Comparison of ENCODE assay signal across 8 mouse cellular contexts in genomic region chr6:120362774-120363687, GRCm38 (mm10). TPM values are rescaled to one million over a fixed set of nuclear protein-coding genes. Genes with fewer than 3 reads are reported as not detected.
A peak's percentile ranks its signal among the peaks of the same experiment; 100 is the strongest.
DNase-seq lines count a peak whose midpoint lies in the region; ATAC-seq and TF ChIP-seq lines count a peak whose summit lies in the region.

No protein-coding gene starts in this region.

- TF ChIP-seq CTCF in heart, postnatal 0 days (IDR thresholded peaks at IDR 0.05; ENCODE audit: low read depth), result no peak

- peak; percentile 11 for DNase-seq in heart, postnatal 0 days (ENCODE audit: low spot score)
- DNase-seq in heart, adult 8-10 months (ENCODE audit: low spot score), result no peak
- DNase-seq in MEL-GATA-1-ER (ENCODE audit: extremely low read depth, low read depth), result peak; percentile 11
- peak; percentile 16 for DNase-seq in hindbrain, embryonic 11.5 days (ENCODE audit: low spot score)
- no peak for DNase-seq in urinary bladder, adult 18-20 months (ENCODE audit: low spot score in 2 of 2)
- no peak for DNase-seq in layer of hippocampus, adult 9-10 months (ENCODE audit: low spot score)
- DNase-seq in frontal cortex, postnatal 10 days (ENCODE audit: low spot score in 2 of 2), result no peak

- H3K9ac ChIP-seq in heart, postnatal 0 days (replicated peaks; ENCODE audit: low read depth, low read length), result peak overlapping the region; percentile 91
- H3K9ac ChIP-seq in hindbrain, embryonic 11.5 days (ENCODE audit: low read depth, low read length), result peak overlapping the region; percentile 74

- peaks cover 10% of the 10 kb centered on the region for H3K36me3 ChIP-seq in heart, postnatal 0 days (replicated peaks; ENCODE audit: control insufficient read depth, insufficient read depth, low read length)
- peaks cover 2% of the 10 kb centered on the region; the same call in 1 of the 2 replicates for H3K36me3 ChIP-seq in hindbrain, embryonic 11.5 days (ENCODE audit: control insufficient read depth, insufficient read depth, low read length)

- peak overlapping the region; percentile 85 for H3K4me2 ChIP-seq in heart, postnatal 0 days (ENCODE audit: low read depth, low read length)
- peak overlapping the region; percentile 74 for H3K4me2 ChIP-seq in hindbrain, embryonic 11.5 days (replicated peaks; ENCODE audit: low read depth, low read length)

- no peaks in the 10 kb centered on the region for H3K27me3 ChIP-seq in heart, postnatal 0 days (ENCODE audit: control insufficient read depth, insufficient read depth, low read length)
- no peaks in the 10 kb centered on the region for H3K27me3 ChIP-seq in hindbrain, embryonic 11.5 days (ENCODE audit: control insufficient read depth, insufficient read depth, low read length)

- H3K27ac ChIP-seq in heart, postnatal 0 days (ENCODE audit: low read depth), result peak overlapping the region; percentile 95
- peak overlapping the region; percentile 82 for H3K27ac ChIP-seq in hindbrain, embryonic 11.5 days (ENCODE audit: low read depth, low read length)

- ATAC-seq in heart, postnatal 0 days (ENCODE audit: insufficient read depth, low read depth), result peak; percentile 3
- ATAC-seq in hindbrain, embryonic 11.5 days (ENCODE audit: low FRiP score), result no peak
- peak; percentile 4 for ATAC-seq in megakaryocyte progenitor cell, adult 5-6 weeks (replicated peaks; ENCODE audit: poor library complexity)

- WGBS in heart, postnatal 0 days, result 20% methylated on average over 15 of the region's 15 CpGs
- 28% methylated on average over 15 of the region's 15 CpGs for WGBS in hindbrain, embryonic 11.5 days

- H3K9me3 ChIP-seq in heart, postnatal 0 days (replicated peaks; ENCODE audit: control insufficient read depth, low read length), result no peaks in the 10 kb centered on the region
- no peaks in the 10 kb centered on the region for H3K9me3 ChIP-seq in hindbrain, embryonic 11.5 days (ENCODE audit: control insufficient read depth, low read length)

- H3K4me3 ChIP-seq in heart, postnatal 0 days (ENCODE audit: low read depth, low read length), result peak overlapping the region; percentile 82
- H3K4me3 ChIP-seq in hindbrain, embryonic 11.5 days (ENCODE audit: low read depth, low read length), result peak overlapping the region; percentile 99

- peaks cover 13% of the 10 kb centered on the region; the same call in 1 of the 2 replicates for H3K4me1 ChIP-seq in heart, postnatal 0 days (ENCODE audit: control insufficient read depth, insufficient read depth)
- 0 out of 2 replicates have a peak, but pooled peaks cover 4% of the 10 kb centered on the region for H3K4me1 ChIP-seq in hindbrain, embryonic 11.5 days (replicated peaks; ENCODE audit: control insufficient read depth, insufficient read depth, low read length)

- no peak for TF ChIP-seq EP300 in heart, postnatal 0 days (IDR thresholded peaks at IDR 0.05; ENCODE audit: low read depth)

RNA-seq across cellular contexts. Expression of gene Kdm5a, which starts 0.9 kb away (rescaled TPM):
- 16.3 and 34.6 TPM in 2 replicates for total RNA-seq in heart, postnatal 0 days (2014; rRNA removed; ENCODE audit: low replicate concordance)
- 21.5 and 22.6 TPM in 2 replicates for polyA plus RNA-seq in heart, postnatal 0 days (2015; fragmentation: Nextera tagmentation; extraction: Ambion mirVana)
- 10 to 100 TPM; 24.9 to 31.2 (median 30.9) TPM for total RNA-seq in heart, adult 8-10 months (2022)
- 57.4 and 63.1 TPM in 2 replicates for polyA plus RNA-seq in hindbrain, embryonic 11.5 days (2014; fragmentation: Nextera tagmentation; extraction: Ambion mirVana)
- total RNA-seq in megakaryocyte progenitor cell, adult 5-6 weeks (2015), result 30.6 and 31.0 TPM in 2 replicates
- total RNA-seq in megakaryocyte progenitor cell, adult 5-6 weeks (2017), result 68.8 and 117 TPM in 2 replicates

RNA-seq across cellular contexts. Expression of gene Ccdc77, which starts 1.1 kb away (rescaled TPM):
- total RNA-seq in heart, postnatal 0 days (2014; rRNA removed; ENCODE audit: low replicate concordance), result 4.8 and 10.4 TPM in 2 replicates
- 13.4 and 15.0 TPM in 2 replicates for polyA plus RNA-seq in heart, postnatal 0 days (2015; fragmentation: Nextera tagmentation; extraction: Ambion mirVana)
- total RNA-seq in heart, adult 8-10 months (2022), result 1 to 10 TPM; 2.9 to 4.7 (median 4.0) TPM
- 24.7 and 24.8 TPM in 2 replicates for polyA plus RNA-seq in hindbrain, embryonic 11.5 days (2014; fragmentation: Nextera tagmentation; extraction: Ambion mirVana)
- total RNA-seq in megakaryocyte progenitor cell, adult 5-6 weeks (2015), result 13.7 and 19.4 TPM in 2 replicates
- 31.5 and 33.8 TPM in 2 replicates for total RNA-seq in megakaryocyte progenitor cell, adult 5-6 weeks (2017)

Comparison
In these comparisons a context has a peak if more than half of its experiments do, and no peak if none do; other contexts are left out.
1. DNase-seq: peak in heart, postnatal 0 days (single experiment), MEL-GATA-1-ER (single experiment) and hindbrain, embryonic 11.5 days (single experiment); none in heart, adult 8-10 months (single experiment), urinary bladder, adult 18-20 months (0 of 2), layer of hippocampus, adult 9-10 months (single experiment) and frontal cortex, postnatal 10 days (0 of 2).